Mouse (Mus musculus) B cell, adult 2 months (primary cell): ENCODE results near the gene Ccl7.

ENCODE experiments used
- DNase-seq, 2 experiments: peaks; one replicate each; pipeline ENCODE4 v3.0.0; 2022

Ccl7 gene

DNA sequence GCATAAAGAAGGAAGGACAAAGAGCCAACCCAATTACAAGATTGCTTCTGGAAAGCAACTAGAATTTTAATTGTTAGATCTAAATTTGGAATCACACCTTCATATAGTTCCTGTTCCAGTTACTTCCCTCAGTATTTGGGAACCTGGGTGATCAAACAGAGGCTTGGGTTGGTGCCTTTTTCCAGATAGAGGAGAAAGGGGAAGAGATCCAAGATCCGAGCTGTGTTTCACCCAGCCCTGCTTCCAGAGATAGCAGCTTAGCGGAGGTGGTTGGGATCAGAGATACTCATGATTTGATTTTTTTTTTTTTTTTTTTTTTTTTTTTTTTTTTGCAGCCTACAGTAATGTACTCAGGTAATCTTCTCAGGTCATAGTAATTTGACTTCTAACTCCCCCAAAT is 9.7 kb upstream of the Ccl7 start:
- DNase-seq = no peak

GRCm38 (mm10) chr11:82038535-82038934 is 7.0 kb upstream of the Ccl7 start, which contains the start of gene Gm17268:
TSS of gene Gm17268 (minus strand) at chr11:82038562.
- DNase-seq = no peak

- DNase-seq = no peak
Measured at GRCm38 (mm10) chr11:82039132-82039660, 6.3 kb upstream of the Ccl7 start.

GRCm38 (mm10) chr11:82041671-82042080 is 3.8 kb upstream of the Ccl7 start:
- no peak for DNase-seq

DNA sequence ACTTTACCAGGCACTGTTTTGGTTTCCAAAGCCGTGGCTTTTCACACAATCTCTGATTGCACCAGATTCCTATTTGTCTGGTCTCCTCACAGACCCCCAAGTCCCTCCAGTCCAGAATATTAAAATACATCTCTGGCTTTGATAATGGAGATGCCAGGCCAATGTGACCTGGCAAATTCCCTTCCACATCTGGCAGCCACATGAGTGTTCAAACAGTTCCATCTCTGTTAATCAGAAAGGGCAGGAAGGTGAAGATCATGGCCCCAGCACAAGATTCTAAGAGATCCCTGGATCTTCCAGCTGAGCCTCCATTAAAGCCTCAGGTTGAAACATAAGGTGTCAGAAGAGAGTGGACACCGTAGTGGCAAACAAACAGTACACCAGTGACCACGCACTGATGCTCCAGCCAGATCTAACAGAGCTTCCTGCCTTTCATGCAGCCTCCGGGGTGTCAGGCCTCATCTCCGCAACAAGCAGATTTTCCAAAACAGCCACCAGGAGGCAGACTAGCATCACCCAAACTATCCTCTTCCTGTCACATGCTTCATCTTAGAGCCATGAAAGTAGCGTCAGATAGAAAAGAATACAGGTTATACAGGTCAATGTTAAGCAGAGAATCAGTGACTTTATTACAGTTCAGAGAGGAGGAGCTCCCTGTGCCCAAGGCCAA is 2.4 kb downstream of the Ccl7 start:
- peak; percentile 26 to 35 for DNase-seq

DNA sequence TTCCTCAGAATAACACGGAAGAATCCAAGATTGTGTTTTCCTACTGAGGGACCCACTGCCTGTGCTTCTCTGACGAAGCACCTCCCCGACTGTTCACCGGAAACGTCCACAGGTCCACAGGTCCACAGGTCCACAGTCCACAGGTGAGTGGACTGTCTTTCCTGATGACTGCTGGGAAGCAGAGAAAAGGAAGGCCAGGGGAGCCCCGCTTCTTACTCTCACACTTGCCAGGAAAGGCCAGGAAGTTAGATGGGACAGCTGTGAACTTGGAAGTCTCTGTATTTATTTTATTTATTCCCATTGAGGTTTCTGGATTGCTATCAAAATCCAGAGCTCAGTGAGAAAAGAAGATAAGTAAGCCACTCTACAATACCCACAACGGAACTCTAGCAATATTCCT is 8.3 kb downstream of the Ccl7 start:
- DNase-seq = no peak

GRCm38 (mm10) chr11:82057646-82058045 is 12.1 kb downstream of the Ccl7 start, which contains the start of gene Ccl11:
TSS of gene Ccl11 (plus strand) at chr11:82057823.
- DNase-seq = no peak

DNA sequence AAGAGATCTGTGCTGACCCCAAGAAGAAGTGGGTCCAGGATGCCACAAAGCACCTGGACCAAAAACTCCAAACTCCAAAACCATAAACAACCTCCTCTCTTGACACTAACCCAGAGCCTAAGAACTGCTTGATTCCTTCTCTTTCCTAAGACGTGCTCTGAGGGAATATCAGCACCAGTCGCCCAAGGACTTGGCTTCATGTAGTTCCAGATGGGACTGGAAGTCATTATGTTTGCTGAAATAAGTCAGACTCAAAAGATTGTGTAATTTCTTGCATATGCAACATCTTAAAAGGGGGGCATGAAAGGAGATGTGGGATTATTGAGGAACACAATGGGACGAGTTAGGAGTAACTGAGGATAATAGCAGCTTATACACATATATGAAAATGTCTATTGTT is 16.7 kb downstream of the Ccl7 start:
- DNase-seq = no peak

- no peak for DNase-seq
Measured at GRCm38 (mm10) chr11:82063454-82063853, 17.9 kb downstream of the Ccl7 start.

GRCm38 (mm10) chr11:82066953-82067571 is 21.6 kb downstream of the Ccl7 start:
- DNase-seq = no peak

- DNase-seq = no peak
Measured at GRCm38 (mm10) chr11:82071076-82071475, 25.6 kb downstream of the Ccl7 start.

- DNase-seq = no peak
Measured at GRCm38 (mm10) chr11:82072374-82072773, 26.9 kb downstream of the Ccl7 start.

- no peak for DNase-seq
Measured at GRCm38 (mm10) chr11:82072984-82073383, 27.5 kb downstream of the Ccl7 start.

DNA sequence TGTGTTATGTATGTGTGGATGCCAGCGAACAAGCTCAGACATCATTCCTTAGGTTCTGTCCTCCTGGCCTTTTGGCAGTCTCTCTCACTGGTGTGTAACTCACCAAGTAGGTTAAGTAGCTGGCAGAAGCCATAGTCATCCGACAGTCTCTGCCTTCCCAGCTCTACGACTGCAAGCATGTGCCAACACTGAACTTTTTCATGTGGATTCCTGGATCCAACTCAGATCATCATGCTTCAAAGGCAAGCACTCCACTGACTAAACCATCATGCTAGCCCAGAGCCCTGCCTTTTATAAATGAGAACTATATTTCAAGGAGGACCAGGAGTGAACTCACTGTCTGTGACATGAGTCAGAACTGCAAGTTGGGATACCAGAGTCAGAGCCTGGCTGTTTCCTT is 28.2 kb downstream of the Ccl7 start:
- no peak for DNase-seq

GRCm38 (mm10) chr11:82077031-82077430 is 31.5 kb downstream of the Ccl7 start:
- no peak for DNase-seq

- DNase-seq = no peak
Measured at GRCm38 (mm10) chr11:82078136-82078730, 32.7 kb downstream of the Ccl7 start.

GRCm38 (mm10) chr11:82080865-82081264 is 35.4 kb downstream of the Ccl7 start:
- no peak for DNase-seq

DNA sequence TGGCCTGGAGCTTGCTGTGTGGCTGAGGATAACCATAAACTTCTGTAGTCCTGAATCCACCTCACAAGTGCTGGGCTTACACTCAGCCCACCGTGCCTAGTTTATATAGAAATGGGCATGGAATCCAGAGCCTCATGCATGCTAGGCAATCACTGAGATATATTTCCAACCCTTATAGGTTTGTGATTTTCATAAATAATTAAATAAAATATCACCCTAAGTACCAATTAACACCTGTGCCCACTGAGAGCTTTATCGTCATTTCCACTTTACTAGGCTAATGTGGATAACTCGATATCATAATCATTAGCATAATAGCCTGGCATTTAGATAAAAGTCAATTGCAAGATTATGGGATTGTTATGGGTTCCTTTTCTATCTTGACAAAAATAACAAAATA is 38.8 kb downstream of the Ccl7 start:
- no peak for DNase-seq
